Mouse (Mus musculus): Measurements from ENCODE around the gene Bhmt2. TPM values are rescaled to one million over a fixed set of nuclear protein-coding genes. Genes with fewer than 3 reads are reported as not detected.

The Bhmt2 gene
- polyA plus RNA-seq, 1 experiment from 2014 or later, result not detected

DNA sequence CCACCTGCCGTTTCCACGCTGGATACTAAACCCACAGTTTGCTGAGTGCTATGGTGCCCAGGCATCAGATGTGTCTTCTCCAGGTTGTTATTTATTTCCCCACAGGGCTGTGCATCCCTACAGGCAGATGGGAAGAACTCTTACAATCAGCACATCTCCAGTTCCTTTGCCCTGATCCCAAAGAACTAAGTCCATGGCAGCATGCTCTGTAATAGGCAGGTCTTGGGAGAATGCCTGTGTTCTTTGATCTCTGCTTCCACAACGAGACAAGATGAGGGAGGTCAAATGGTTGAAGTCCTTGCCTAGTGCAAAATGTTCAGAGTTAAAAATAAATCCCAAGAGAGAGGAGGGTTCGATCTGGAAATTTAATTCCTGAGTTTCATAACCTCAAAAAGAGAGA is 34.5 kb downstream of the Bhmt2 start:
- Histone ChIP-seq H3K9me3 (replicated peaks) (no peaks in the 10 kb centered on the region), H3K27me3 (no peaks in the 10 kb centered on the region), H3K27ac (no peak overlapping the region), H3K36me3 (no peaks in the 10 kb centered on the region), H3K9ac (no peak overlapping the region), H3K4me3 (no peak overlapping the region), H3K4me2 (no peak overlapping the region), H3K4me1 (replicated peaks) (no peaks in the 10 kb centered on the region)
- ATAC-seq (replicated peaks; ENCODE audit: insufficient number of reproducible peaks, insufficient read depth, low FRiP score, low read depth), result no peak
- 52% methylated on average over 4 of the region's 4 CpGs for WGBS

- no peak within 1 kb of the TSS for H3K27ac ChIP-seq
Measured at GRCm38 (mm10) chr13:93637282-93638245, 36.5 kb downstream of the Bhmt2 start, which contains the start of gene Bhmt. TSS of gene Bhmt (minus strand) at chr13:93637961.

GRCm38 (mm10) chr13:93636561-93636960 is 37.5 kb downstream of the Bhmt2 start:
- H3K27me3 ChIP-seq, result no peaks in the 10 kb centered on the region
- H3K27ac ChIP-seq, result no peak overlapping the region
- no peaks in the 10 kb centered on the region for H3K4me1 ChIP-seq (replicated peaks)
- H3K9ac ChIP-seq, result no peak overlapping the region
- no peaks in the 10 kb centered on the region for H3K36me3 ChIP-seq
- no peak overlapping the region for H3K4me3 ChIP-seq
- 91% methylated on average over 1 of the region's 1 CpGs for WGBS
- no peak overlapping the region for H3K4me2 ChIP-seq
- no peaks in the 10 kb centered on the region for H3K9me3 ChIP-seq (replicated peaks)
- no peak for ATAC-seq (replicated peaks; ENCODE audit: insufficient number of reproducible peaks, insufficient read depth, low FRiP score, low read depth)

More at GRCm38 (mm10) chr13:93637282-93638245, 36.5 kb downstream of the Bhmt2 start, which contains the start of gene Bhmt:
- H3K27me3 ChIP-seq, result no peaks in the 10 kb centered on the region
- no peaks in the 10 kb centered on the region for H3K9me3 ChIP-seq (replicated peaks)
- H3K9ac ChIP-seq, result no peak within 1 kb of the TSS
- no peak for ATAC-seq (replicated peaks; ENCODE audit: insufficient number of reproducible peaks, insufficient read depth, low FRiP score, low read depth)
- H3K36me3 ChIP-seq, result no peaks in the 10 kb centered on the region
- H3K4me2 ChIP-seq, result no peak within 1 kb of the TSS
- H3K4me3 ChIP-seq, result no peak within 1 kb of the TSS
- WGBS, result 66% methylated on average over 19 of the region's 19 CpGs
- H3K4me1 ChIP-seq (replicated peaks), result no peaks in the 10 kb centered on the region

DNA sequence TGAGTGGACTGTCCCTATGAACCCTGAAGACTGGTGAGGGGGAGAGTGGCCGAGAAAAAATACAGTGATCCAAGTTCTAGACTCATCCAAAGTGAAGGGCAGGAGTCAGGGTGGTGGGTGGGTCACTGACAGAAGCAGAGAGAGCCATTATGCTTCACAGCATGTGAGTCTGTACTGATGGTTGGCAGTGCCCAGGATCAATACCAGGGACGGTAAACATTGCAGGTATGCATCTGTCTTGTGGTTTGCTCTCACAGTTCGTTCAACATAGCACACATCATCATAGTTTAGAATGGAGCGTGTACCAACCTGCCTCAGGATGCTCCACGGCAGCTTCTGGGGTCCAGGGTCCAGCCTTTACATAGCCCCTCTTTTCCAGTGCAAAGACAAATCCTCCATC is 41.2 kb downstream of the Bhmt2 start:
- no peak for ATAC-seq (replicated peaks; ENCODE audit: insufficient number of reproducible peaks, insufficient read depth, low FRiP score, low read depth)
- Histone ChIP-seq H3K9ac (no peak overlapping the region), H3K4me2 (no peak overlapping the region), H3K36me3 (no peaks in the 10 kb centered on the region), H3K27me3 (no peaks in the 10 kb centered on the region), H3K4me3 (no peak overlapping the region), H3K27ac (no peak overlapping the region), H3K9me3 (replicated peaks) (no peaks in the 10 kb centered on the region), H3K4me1 (replicated peaks) (no peaks in the 10 kb centered on the region)
- WGBS, result 82% methylated on average over 5 of the region's 5 CpGs

GRCm38 (mm10) chr13:93630941-93631705 is 43.0 kb downstream of the Bhmt2 start:
- no peak overlapping the region for H3K4me2 ChIP-seq
- H3K9ac ChIP-seq, result no peak overlapping the region
- H3K27ac ChIP-seq, result no peak overlapping the region
- H3K36me3 ChIP-seq, result no peaks in the 10 kb centered on the region
- WGBS, result 70% methylated on average over 10 of the region's 10 CpGs
- H3K4me3 ChIP-seq, result no peak overlapping the region
- H3K9me3 ChIP-seq (replicated peaks), result no peaks in the 10 kb centered on the region
- ATAC-seq (replicated peaks; ENCODE audit: insufficient number of reproducible peaks, insufficient read depth, low FRiP score, low read depth), result no peak
- no peaks in the 10 kb centered on the region for H3K4me1 ChIP-seq (replicated peaks)
- no peaks in the 10 kb centered on the region for H3K27me3 ChIP-seq

GRCm38 (mm10) chr13:93628861-93629260 is 45.2 kb downstream of the Bhmt2 start:
- Histone ChIP-seq H3K27me3 (no peaks in the 10 kb centered on the region), H3K4me3 (no peak overlapping the region)
- WGBS, result 47% methylated on average over 6 of the region's 6 CpGs

DNA sequence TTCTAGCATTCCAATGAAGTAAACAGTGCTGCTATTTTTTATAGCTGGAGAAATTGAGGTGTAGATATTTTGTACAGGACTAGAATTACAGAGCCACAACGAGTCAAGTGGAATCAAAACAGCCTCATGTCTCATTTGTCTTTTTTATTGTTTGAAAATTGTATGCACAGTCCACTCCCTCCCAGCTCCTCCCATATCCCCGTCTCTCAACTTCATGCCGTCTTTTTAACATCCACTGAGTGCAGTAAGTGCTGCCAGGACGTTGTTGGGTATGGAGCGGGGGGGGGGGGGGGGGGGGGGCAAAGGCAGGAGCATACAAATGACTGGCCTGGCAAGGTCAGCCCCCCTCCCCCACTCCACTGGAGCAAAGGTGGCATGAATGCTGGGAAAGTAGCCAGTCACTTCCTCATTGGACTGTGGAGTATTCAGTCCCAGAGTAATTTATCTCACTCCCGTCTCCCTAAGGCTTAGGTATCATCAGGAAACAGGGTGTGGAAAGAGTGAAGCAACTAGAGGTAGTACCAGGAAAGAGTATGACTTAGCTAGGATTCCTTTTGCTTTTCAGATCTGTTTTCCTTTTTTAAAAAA is 59.6 kb downstream of the Bhmt2 start:
- H3K9me3 ChIP-seq (replicated peaks), result no peaks in the 10 kb centered on the region
- 37% methylated on average over 5 of the region's 6 CpGs for WGBS
- H3K4me2 ChIP-seq, result no peak overlapping the region
- no peak overlapping the region for H3K9ac ChIP-seq
- H3K27me3 ChIP-seq, result no peaks in the 10 kb centered on the region
- no peak for ATAC-seq (replicated peaks; ENCODE audit: insufficient number of reproducible peaks, insufficient read depth, low FRiP score, low read depth)
- no peak overlapping the region for H3K4me3 ChIP-seq
- peaks cover 5% of the 10 kb centered on the region for H3K4me1 ChIP-seq (replicated peaks)
- H3K36me3 ChIP-seq, result no peaks in the 10 kb centered on the region
- H3K27ac ChIP-seq, result no peak overlapping the region

More at GRCm38 (mm10) chr13:93628861-93629260, 45.2 kb downstream of the Bhmt2 start:
- ATAC-seq (replicated peaks; ENCODE audit: insufficient number of reproducible peaks, insufficient read depth, low FRiP score, low read depth), result no peak
- Histone ChIP-seq H3K36me3 (no peaks in the 10 kb centered on the region), H3K9ac (no peak overlapping the region), H3K9me3 (replicated peaks) (no peaks in the 10 kb centered on the region), H3K4me2 (no peak overlapping the region), H3K4me1 (replicated peaks) (no peaks in the 10 kb centered on the region), H3K27ac (no peak overlapping the region)

DNA sequence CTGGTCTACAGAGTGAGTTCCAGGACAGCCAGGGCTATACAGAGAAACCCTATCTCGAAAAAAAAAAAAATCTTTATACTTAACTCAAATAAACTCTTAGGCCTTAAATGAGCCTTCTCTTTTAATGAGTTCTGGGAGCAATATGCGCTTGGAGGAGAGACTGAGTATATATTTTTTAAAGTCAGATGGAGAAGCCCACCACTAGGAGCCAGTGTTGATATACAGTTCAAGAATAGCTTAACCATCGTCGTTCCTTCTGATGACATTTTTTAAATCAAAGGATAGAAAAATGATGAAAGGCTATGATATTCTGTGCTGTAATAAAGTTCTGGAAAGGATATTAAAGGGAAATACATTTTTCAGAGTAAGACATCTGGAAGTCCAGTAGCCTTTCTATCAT is 60.3 kb downstream of the Bhmt2 start:
- 66% methylated on average over 4 of the region's 4 CpGs for WGBS
- H3K4me3 ChIP-seq, result no peak overlapping the region
- no peak for ATAC-seq (replicated peaks; ENCODE audit: insufficient number of reproducible peaks, insufficient read depth, low FRiP score, low read depth)
- no peak overlapping the region for H3K27ac ChIP-seq
- H3K36me3 ChIP-seq, result no peaks in the 10 kb centered on the region
- no peaks in the 10 kb centered on the region for H3K27me3 ChIP-seq
- H3K4me2 ChIP-seq, result no peak overlapping the region
- H3K4me1 ChIP-seq (replicated peaks), result peaks cover 5% of the 10 kb centered on the region
- no peaks in the 10 kb centered on the region for H3K9me3 ChIP-seq (replicated peaks)
- H3K9ac ChIP-seq, result no peak overlapping the region

DNA sequence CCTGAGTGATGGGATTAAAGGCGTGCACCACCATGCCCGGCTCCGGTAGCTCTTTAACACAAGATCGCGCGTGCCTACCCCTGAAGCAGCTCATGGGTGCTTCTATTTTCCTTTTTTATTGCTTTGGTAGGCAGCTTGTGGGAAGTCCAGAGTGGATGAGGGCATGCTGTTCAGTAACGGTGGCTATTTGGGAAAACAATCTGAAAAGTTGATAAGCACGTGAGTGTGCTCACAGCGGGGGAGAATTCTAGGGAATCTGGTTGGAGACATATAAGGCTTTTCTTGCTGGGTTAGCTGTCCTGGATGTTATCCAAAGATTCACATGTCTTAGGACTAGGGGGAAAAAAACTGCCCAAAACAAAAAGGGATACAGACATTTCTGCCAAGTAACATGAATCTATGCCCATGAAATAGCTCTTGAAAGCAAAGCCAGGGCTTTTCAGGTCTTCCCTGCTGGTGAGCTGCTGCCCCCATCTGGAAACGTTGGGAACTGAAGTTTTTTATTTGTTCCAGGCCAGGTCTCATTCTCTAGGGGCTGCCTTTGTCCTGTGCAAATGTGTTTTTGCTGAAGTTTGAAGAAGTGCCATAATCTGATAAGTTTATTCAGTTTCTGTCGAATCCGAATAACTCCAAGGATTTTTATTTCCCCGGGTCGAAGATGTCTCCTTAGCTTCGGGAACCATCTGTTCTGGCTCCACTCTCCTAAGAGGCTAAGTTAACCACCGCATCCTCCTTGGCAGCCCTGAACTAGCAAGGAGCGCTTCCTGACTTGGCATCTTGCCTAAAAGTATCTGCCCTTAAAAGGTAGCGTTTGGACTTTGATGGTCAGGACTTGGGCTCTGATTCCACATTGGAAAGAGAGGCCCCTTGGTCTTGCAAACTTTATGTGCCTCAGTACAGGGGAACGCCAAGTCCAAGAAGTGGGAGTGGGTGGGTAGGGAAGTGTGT is 61.2 kb downstream of the Bhmt2 start:
- no peaks in the 10 kb centered on the region for H3K36me3 ChIP-seq
- no peak overlapping the region for H3K27ac ChIP-seq
- H3K4me2 ChIP-seq, result peak overlapping the region; percentile 35
- 45% methylated on average over 19 of the region's 19 CpGs for WGBS
- no peaks in the 10 kb centered on the region for H3K27me3 ChIP-seq
- no peak; the same call in 1 of the 2 replicates for ATAC-seq (replicated peaks; ENCODE audit: insufficient number of reproducible peaks, insufficient read depth, low FRiP score, low read depth)
- H3K9ac ChIP-seq, result no peak overlapping the region
- peaks cover 5% of the 10 kb centered on the region for H3K4me1 ChIP-seq (replicated peaks)
- 0 out of 2 replicates have a peak overlapping the region, but pooled peaks have one; percentile 6 for H3K4me3 ChIP-seq
- no peaks in the 10 kb centered on the region for H3K9me3 ChIP-seq (replicated peaks)

DNA sequence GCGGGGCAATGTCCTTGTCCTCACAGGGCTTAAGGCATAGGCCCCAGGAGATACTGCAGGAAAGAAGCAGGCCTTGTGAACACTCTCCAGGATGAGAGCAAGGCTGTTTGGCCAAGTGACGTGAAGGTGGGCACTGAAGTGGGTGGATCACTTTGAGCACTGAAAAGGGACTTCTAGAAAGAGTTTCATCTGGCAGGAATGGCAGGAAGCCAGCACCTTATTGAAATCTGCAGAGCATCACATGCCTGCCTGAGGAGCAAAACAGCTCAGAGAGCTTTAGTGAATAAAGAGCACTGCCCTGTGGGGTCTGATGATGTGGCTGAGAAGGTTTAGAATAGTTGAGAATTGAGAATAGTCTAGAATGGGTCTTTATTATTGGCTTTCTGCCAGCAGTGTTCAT is 65.6 kb downstream of the Bhmt2 start:
- Histone ChIP-seq H3K4me2 (no peak overlapping the region), H3K27me3 (no peaks in the 10 kb centered on the region), H3K36me3 (no peaks in the 10 kb centered on the region), H3K9ac (no peak overlapping the region), H3K27ac (no peak overlapping the region), H3K4me1 (replicated peaks) (peaks cover 5% of the 10 kb centered on the region), H3K9me3 (replicated peaks) (no peaks in the 10 kb centered on the region), H3K4me3 (no peak overlapping the region)
- no peak for ATAC-seq (replicated peaks; ENCODE audit: insufficient number of reproducible peaks, insufficient read depth, low FRiP score, low read depth)
- 74% methylated on average over 2 of the region's 2 CpGs for WGBS
